Mouse (Mus musculus): ENCODE measurements around the gene Anxa11. TPM values are rescaled to one million over a fixed set of nuclear protein-coding genes. Genes with fewer than 3 reads are reported as not detected.
"Not testable (repeated sequence)": the region's sequence is repeated elsewhere in the genome, so short reads cannot be mapped to it uniquely, and the experiment has no call there.

The Anxa11 gene
- total RNA-seq, 2 experiments from 2014 or later: 64.8 to 69.7 TPM

GRCm38 (mm10) chr14:25840961-25841360 lies 995 bp upstream of the Anxa11 start:
- DNase-seq (ENCODE audit: extremely low spot score in 1 of 2, low spot score in 1 of 2): no peak

- DNase-seq (ENCODE audit: extremely low spot score in 1 of 2, low spot score in 1 of 2): no peak
Observed at GRCm38 (mm10) chr14:25841579-25841978, 377 bp upstream of the Anxa11 start.

GRCm38 (mm10) chr14:25842688-25843003 lies 690 bp downstream of the Anxa11 start:
- no peak for DNase-seq (ENCODE audit: extremely low spot score in 1 of 2, low spot score in 1 of 2)

GRCm38 (mm10) chr14:25844372-25844771 lies 2.4 kb downstream of the Anxa11 start:
- DNase-seq (ENCODE audit: extremely low spot score in 1 of 2, low spot score in 1 of 2): no peak

- DNase-seq (ENCODE audit: extremely low spot score in 1 of 2, low spot score in 1 of 2): no peak
Observed at GRCm38 (mm10) chr14:25845832-25846383, 4.0 kb downstream of the Anxa11 start.

GRCm38 (mm10) chr14:25846516-25846915 lies 4.6 kb downstream of the Anxa11 start:
- no peak for DNase-seq (ENCODE audit: extremely low spot score in 1 of 2, low spot score in 1 of 2)

- DNase-seq (ENCODE audit: extremely low spot score in 1 of 2, low spot score in 1 of 2): no peak
Observed at GRCm38 (mm10) chr14:25847660-25848059, 5.7 kb downstream of the Anxa11 start.

- DNase-seq (ENCODE audit: extremely low spot score in 1 of 2, low spot score in 1 of 2): no peak
Observed at GRCm38 (mm10) chr14:25848237-25848636, 6.3 kb downstream of the Anxa11 start.

- DNase-seq (ENCODE audit: extremely low spot score in 1 of 2, low spot score in 1 of 2): not testable (repeated sequence)
Observed at GRCm38 (mm10) chr14:25848708-25849107, 6.8 kb downstream of the Anxa11 start.

- DNase-seq (ENCODE audit: extremely low spot score in 1 of 2, low spot score in 1 of 2): no peak
Observed at GRCm38 (mm10) chr14:25850433-25850832, 8.5 kb downstream of the Anxa11 start.

GRCm38 (mm10) chr14:25851189-25851588 lies 9.2 kb downstream of the Anxa11 start:
- DNase-seq (ENCODE audit: extremely low spot score in 1 of 2, low spot score in 1 of 2): no peak

GRCm38 (mm10) chr14:25852121-25852561 lies 10.2 kb downstream of the Anxa11 start:
- DNase-seq (ENCODE audit: extremely low spot score in 1 of 2, low spot score in 1 of 2): no peak

- no peak for DNase-seq (ENCODE audit: extremely low spot score in 1 of 2, low spot score in 1 of 2)
Observed at GRCm38 (mm10) chr14:25853295-25853694, 11.3 kb downstream of the Anxa11 start.

- no peak for DNase-seq (ENCODE audit: extremely low spot score in 1 of 2, low spot score in 1 of 2)
Observed at GRCm38 (mm10) chr14:25853717-25854452, 11.9 kb downstream of the Anxa11 start.

- DNase-seq (ENCODE audit: extremely low spot score in 1 of 2, low spot score in 1 of 2): no peak
Observed at GRCm38 (mm10) chr14:25855241-25855885, 13.4 kb downstream of the Anxa11 start.

- no peak for DNase-seq (ENCODE audit: extremely low spot score in 1 of 2, low spot score in 1 of 2)
Observed at GRCm38 (mm10) chr14:25857168-25857621, 15.2 kb downstream of the Anxa11 start.

GRCm38 (mm10) chr14:25857940-25858339 lies 16.0 kb downstream of the Anxa11 start:
- no peak for DNase-seq (ENCODE audit: extremely low spot score in 1 of 2, low spot score in 1 of 2)

GRCm38 (mm10) chr14:25861771-25862530 lies 20.0 kb downstream of the Anxa11 start:
- no peak for DNase-seq (ENCODE audit: extremely low spot score in 1 of 2, low spot score in 1 of 2)

GRCm38 (mm10) chr14:25863721-25864120 lies 21.8 kb downstream of the Anxa11 start:
- no peak for DNase-seq (ENCODE audit: extremely low spot score in 1 of 2, low spot score in 1 of 2)

- no peak for DNase-seq (ENCODE audit: extremely low spot score in 1 of 2, low spot score in 1 of 2)
Observed at GRCm38 (mm10) chr14:25865251-25865650, 23.3 kb downstream of the Anxa11 start.

GRCm38 (mm10) chr14:25866384-25866783 lies 24.4 kb downstream of the Anxa11 start:
- DNase-seq (ENCODE audit: extremely low spot score in 1 of 2, low spot score in 1 of 2): no peak
